Mouse (Mus musculus): ENCODE results near the gene St3gal2.
"Not testable (repeated sequence)": the region's sequence is repeated elsewhere in the genome, so short reads cannot be mapped to it uniquely, and the experiment has no call there.

The St3gal2 gene

GRCm38 (mm10) chr8:110944276-110944876 lies 24.7 kb downstream of the St3gal2 start:
- DNase-seq (ENCODE audit: low spot score) = no peak

GRCm38 (mm10) chr8:110945716-110946115 lies 26.0 kb downstream of the St3gal2 start:
- DNase-seq (ENCODE audit: low spot score) = no peak

GRCm38 (mm10) chr8:110950065-110950484 lies 30.4 kb downstream of the St3gal2 start:
- DNase-seq (ENCODE audit: low spot score) = no peak

GRCm38 (mm10) chr8:110954776-110955175 lies 35.1 kb downstream of the St3gal2 start:
- no peak for DNase-seq (ENCODE audit: low spot score)

- no peak for DNase-seq (ENCODE audit: low spot score)
Observed at GRCm38 (mm10) chr8:110956619-110957450, 37.1 kb downstream of the St3gal2 start.

GRCm38 (mm10) chr8:110957471-110957870 lies 37.7 kb downstream of the St3gal2 start:
- DNase-seq (ENCODE audit: low spot score) = no peak

GRCm38 (mm10) chr8:110958135-110958534 lies 38.4 kb downstream of the St3gal2 start:
- no peak for DNase-seq (ENCODE audit: low spot score)

- not testable (repeated sequence) for DNase-seq (ENCODE audit: low spot score)
Observed at GRCm38 (mm10) chr8:110958553-110958952, 38.8 kb downstream of the St3gal2 start.

- DNase-seq (ENCODE audit: low spot score) = no peak
Observed at GRCm38 (mm10) chr8:110959071-110959780, 39.5 kb downstream of the St3gal2 start.

- DNase-seq (ENCODE audit: low spot score) = no peak
Observed at GRCm38 (mm10) chr8:110959906-110960305, 40.2 kb downstream of the St3gal2 start.

- no peak for DNase-seq (ENCODE audit: low spot score)
Observed at GRCm38 (mm10) chr8:110963051-110963450, 43.3 kb downstream of the St3gal2 start.

GRCm38 (mm10) chr8:110964666-110965065 lies 44.9 kb downstream of the St3gal2 start:
- DNase-seq (ENCODE audit: low spot score) = no peak

- no peak for DNase-seq (ENCODE audit: low spot score)
Observed at GRCm38 (mm10) chr8:110965594-110965993, 45.9 kb downstream of the St3gal2 start.

- DNase-seq (ENCODE audit: low spot score) = no peak
Observed at GRCm38 (mm10) chr8:110966586-110966985, 46.9 kb downstream of the St3gal2 start.

GRCm38 (mm10) chr8:110967326-110967725 lies 47.6 kb downstream of the St3gal2 start:
- no peak for DNase-seq (ENCODE audit: low spot score)

GRCm38 (mm10) chr8:110969910-110970770 lies 50.4 kb downstream of the St3gal2 start:
- peak; percentile 96 for DNase-seq (ENCODE audit: low spot score)

GRCm38 (mm10) chr8:110976532-110976931 lies 56.8 kb downstream of the St3gal2 start:
- not testable (repeated sequence) for DNase-seq (ENCODE audit: low spot score)

GRCm38 (mm10) chr8:110977987-110978386 lies 58.3 kb downstream of the St3gal2 start:
- not testable (repeated sequence) for DNase-seq (ENCODE audit: low spot score)

GRCm38 (mm10) chr8:110981304-110981703 lies 61.6 kb downstream of the St3gal2 start:
- DNase-seq (ENCODE audit: low spot score) = no peak

GRCm38 (mm10) chr8:110987805-110988744 lies 68.4 kb downstream of the St3gal2 start:
- DNase-seq (ENCODE audit: low spot score) = no peak

- no peak for DNase-seq (ENCODE audit: low spot score)
Observed at GRCm38 (mm10) chr8:110990017-110990416, 70.3 kb downstream of the St3gal2 start.
